Mouse (Mus musculus): Measurements from ENCODE around the gene Matk. TPM values are rescaled to one million over a fixed set of nuclear protein-coding genes. Genes with fewer than 3 reads are reported as not detected.
A peak's percentile ranks its signal among the peaks of the same experiment; 100 is the strongest.

Gene Matk
- polyA plus RNA-seq, 2 experiments = 1.1 to 1.6 TPM

DNA sequence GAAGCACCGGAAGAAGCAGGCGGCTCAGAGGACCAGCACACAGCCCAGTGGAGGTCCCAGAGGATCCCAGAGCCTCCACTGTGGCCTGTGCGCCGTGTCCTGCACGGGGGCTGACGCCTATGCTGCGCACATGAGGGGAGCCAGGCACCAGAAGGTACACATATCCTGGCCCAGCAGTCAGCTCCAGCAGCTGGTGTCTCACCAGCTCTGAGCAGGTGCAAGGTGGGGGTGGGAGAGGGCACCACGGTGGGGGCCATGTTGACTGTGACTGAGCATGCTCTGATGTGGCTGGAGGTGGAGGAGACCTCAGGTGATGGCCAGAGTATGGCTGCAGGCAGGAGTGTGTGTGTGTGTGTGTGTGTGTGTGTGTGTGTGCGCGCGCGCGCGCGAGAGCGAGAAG lies 10.7 kb upstream of the Matk start:
- no peaks in the 10 kb centered on the region for H3K9me3 ChIP-seq (ENCODE audit: control insufficient read depth, low read length)
- 83% methylated on average over 16 of the region's 16 CpGs for WGBS (ENCODE audit: insufficient replicate concordance)
- H3K27ac ChIP-seq = no peak overlapping the region
- TF ChIP-seq EP300 (IDR thresholded peaks at IDR 0.05; ENCODE audit: low read depth) (no peak), CTCF (IDR thresholded peaks at IDR 0.05; ENCODE audit: low read depth) (no peak)
- ATAC-seq (ENCODE audit: insufficient read depth) (no peak), DNase-seq (ENCODE audit: low read depth in 3 of 3, low spot score in 3 of 3) (no peak)
- H3K36me3 ChIP-seq (replicated peaks; ENCODE audit: control insufficient read depth, insufficient read depth, low read depth) = no peaks in the 10 kb centered on the region
- peaks cover 28% of the 10 kb centered on the region for H3K27me3 ChIP-seq (ENCODE audit: control insufficient read depth, insufficient read depth, low read length)
- H3K4me2 ChIP-seq (ENCODE audit: low read depth) = no peak overlapping the region
- no peak overlapping the region for H3K4me3 ChIP-seq (ENCODE audit: insufficient read depth in 1 of 2, low read depth in 2 of 2, low read length in 2 of 2)
- no peak overlapping the region for H3K9ac ChIP-seq (replicated peaks)
- no peaks in the 10 kb centered on the region for H3K4me1 ChIP-seq (replicated peaks; ENCODE audit: control insufficient read depth in 2 of 2, insufficient read depth in 2 of 2, low read length in 1 of 2)

DNA sequence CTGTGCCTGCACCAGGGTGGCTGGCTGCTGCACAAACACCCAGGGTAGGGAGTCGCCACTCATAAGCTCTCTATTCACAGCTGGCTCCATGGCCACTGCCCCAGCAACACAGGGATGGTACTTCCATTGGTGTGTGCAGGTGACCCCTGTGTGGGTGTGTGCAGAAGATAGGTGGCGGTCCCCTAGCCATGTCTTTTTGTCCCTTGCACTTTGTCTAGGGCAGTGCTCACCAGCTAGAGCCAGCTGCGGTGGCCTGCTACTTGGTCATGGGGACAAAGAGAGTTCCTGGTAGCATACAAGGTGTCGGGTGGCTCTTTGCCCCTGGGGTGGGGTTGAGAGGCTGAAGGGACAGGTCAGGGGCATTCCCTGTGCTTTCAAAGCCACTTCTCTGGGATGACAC lies 8.6 kb upstream of the Matk start:
- H3K9me3 ChIP-seq (ENCODE audit: control insufficient read depth, low read length) = no peaks in the 10 kb centered on the region
- 57% methylated on average over 4 of the region's 4 CpGs for WGBS (ENCODE audit: insufficient replicate concordance)
- no peak overlapping the region for H3K9ac ChIP-seq (replicated peaks)
- peaks cover 24% of the 10 kb centered on the region for H3K27me3 ChIP-seq (ENCODE audit: control insufficient read depth, insufficient read depth, low read length)
- DNase-seq (ENCODE audit: low read depth in 3 of 3, low spot score in 3 of 3) = no peak
- H3K4me3 ChIP-seq (ENCODE audit: insufficient read depth in 1 of 2, low read depth in 2 of 2, low read length in 2 of 2) = no peak overlapping the region
- H3K27ac ChIP-seq = no peak overlapping the region
- TF ChIP-seq EP300 (IDR thresholded peaks at IDR 0.05; ENCODE audit: low read depth) (no peak), CTCF (IDR thresholded peaks at IDR 0.05; ENCODE audit: low read depth) (no peak)
- ATAC-seq (ENCODE audit: insufficient read depth) = no peak
- no peaks in the 10 kb centered on the region for H3K36me3 ChIP-seq (replicated peaks; ENCODE audit: control insufficient read depth, insufficient read depth, low read depth)
- H3K4me2 ChIP-seq (ENCODE audit: low read depth) = no peak overlapping the region
- no peaks in the 10 kb centered on the region for H3K4me1 ChIP-seq (replicated peaks; ENCODE audit: control insufficient read depth in 2 of 2, insufficient read depth in 2 of 2, low read length in 1 of 2)

DNA sequence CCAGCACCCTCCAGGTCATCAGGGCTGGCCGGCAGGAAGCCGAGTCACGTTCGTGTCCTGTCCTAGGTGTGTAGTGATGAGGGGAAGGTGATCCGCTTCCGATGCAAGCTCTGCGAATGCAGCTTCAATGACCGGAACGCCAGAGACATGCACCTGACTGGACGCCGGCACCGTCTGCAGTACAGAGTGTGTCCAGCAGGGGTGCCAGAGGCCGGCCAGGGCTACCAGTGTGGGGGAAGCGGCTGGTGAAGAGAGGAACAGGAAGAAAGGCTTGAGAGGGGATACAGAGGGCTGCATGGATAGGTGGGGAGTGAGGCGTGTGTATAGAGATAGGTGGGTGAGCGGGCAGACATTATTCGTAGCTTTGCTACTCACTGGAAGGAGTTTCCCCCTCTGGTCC lies 8.1 kb upstream of the Matk start:
- H3K4me2 ChIP-seq (ENCODE audit: low read depth) = no peak overlapping the region
- H3K36me3 ChIP-seq (replicated peaks; ENCODE audit: control insufficient read depth, insufficient read depth, low read depth) = no peaks in the 10 kb centered on the region
- no peak for ATAC-seq (ENCODE audit: insufficient read depth)
- no peak for DNase-seq (ENCODE audit: low read depth in 3 of 3, low spot score in 3 of 3)
- no peak overlapping the region for H3K4me3 ChIP-seq (ENCODE audit: insufficient read depth in 1 of 2, low read depth in 2 of 2, low read length in 2 of 2)
- TF ChIP-seq CTCF (IDR thresholded peaks at IDR 0.05; ENCODE audit: low read depth) (peak; percentile 98), EP300 (IDR thresholded peaks at IDR 0.05; ENCODE audit: low read depth) (no peak)
- no peak overlapping the region for H3K27ac ChIP-seq
- H3K27me3 ChIP-seq (ENCODE audit: control insufficient read depth, insufficient read depth, low read length) = peaks cover 20% of the 10 kb centered on the region
- H3K9me3 ChIP-seq (ENCODE audit: control insufficient read depth, low read length) = no peaks in the 10 kb centered on the region
- WGBS (ENCODE audit: insufficient replicate concordance) = 7% methylated on average over 17 of the region's 17 CpGs
- no peak overlapping the region for H3K9ac ChIP-seq (replicated peaks)
- H3K4me1 ChIP-seq (replicated peaks; ENCODE audit: control insufficient read depth in 2 of 2, insufficient read depth in 2 of 2, low read length in 1 of 2) = no peaks in the 10 kb centered on the region

DNA sequence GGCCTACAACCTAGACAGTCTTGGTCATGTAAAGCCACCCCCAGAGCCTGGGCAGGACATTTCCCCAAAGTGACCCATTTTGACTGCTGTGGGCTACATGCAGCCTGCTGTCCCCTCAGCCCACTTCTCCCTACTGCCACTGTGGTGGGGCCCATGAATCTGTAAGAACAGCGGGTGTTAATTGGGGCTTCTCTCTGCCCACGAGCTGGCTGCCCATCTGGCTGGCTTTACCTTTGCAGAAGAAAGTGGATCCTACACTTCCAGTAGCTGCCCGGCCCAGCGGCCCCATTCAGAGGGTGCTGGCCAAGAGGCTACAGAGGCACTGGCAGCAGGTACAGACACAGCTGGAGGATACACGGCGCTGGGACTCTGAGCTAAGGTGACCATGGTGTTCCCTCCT lies 7.6 kb upstream of the Matk start:
- no peaks in the 10 kb centered on the region for H3K4me1 ChIP-seq (replicated peaks; ENCODE audit: control insufficient read depth in 2 of 2, insufficient read depth in 2 of 2, low read length in 1 of 2)
- no peaks in the 10 kb centered on the region for H3K9me3 ChIP-seq (ENCODE audit: control insufficient read depth, low read length)
- H3K4me2 ChIP-seq (ENCODE audit: low read depth) = no peak overlapping the region
- no peak for ATAC-seq (ENCODE audit: insufficient read depth)
- TF ChIP-seq CTCF (IDR thresholded peaks at IDR 0.05; ENCODE audit: low read depth) = no peak
- TF ChIP-seq EP300 (IDR thresholded peaks at IDR 0.05; ENCODE audit: low read depth) = no peak
- no peak overlapping the region for H3K9ac ChIP-seq (replicated peaks)
- H3K27me3 ChIP-seq (ENCODE audit: control insufficient read depth, insufficient read depth, low read length) = peaks cover 14% of the 10 kb centered on the region
- no peak for DNase-seq (ENCODE audit: low read depth in 3 of 3, low spot score in 3 of 3)
- H3K36me3 ChIP-seq (replicated peaks; ENCODE audit: control insufficient read depth, insufficient read depth, low read depth) = no peaks in the 10 kb centered on the region
- 72% methylated on average over 6 of the region's 6 CpGs for WGBS (ENCODE audit: insufficient replicate concordance)
- H3K27ac ChIP-seq = no peak overlapping the region
- H3K4me3 ChIP-seq (ENCODE audit: insufficient read depth in 1 of 2, low read depth in 2 of 2, low read length in 2 of 2) = no peak overlapping the region

DNA sequence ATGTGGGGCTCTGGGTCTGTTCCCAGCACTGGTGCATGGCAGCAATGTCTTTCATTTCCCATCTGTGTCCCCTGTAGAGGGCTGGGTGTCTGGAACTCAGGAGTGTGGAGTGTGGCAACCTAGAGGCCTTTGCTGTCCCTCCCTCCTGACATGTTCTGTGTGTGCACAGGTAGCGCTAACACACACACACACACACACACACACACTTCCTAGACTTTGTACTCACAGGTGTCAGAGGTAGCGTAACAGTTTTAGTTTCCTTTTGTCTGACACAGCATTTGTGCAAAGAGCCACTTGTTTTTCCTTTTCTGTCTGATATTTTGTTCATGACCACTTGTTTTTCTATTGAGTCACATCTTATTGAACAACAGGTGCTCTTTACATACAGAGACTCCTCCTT lies 4.9 kb upstream of the Matk start:
- H3K9me3 ChIP-seq (ENCODE audit: control insufficient read depth, low read length) = no peaks in the 10 kb centered on the region
- DNase-seq (ENCODE audit: low read depth in 3 of 3, low spot score in 3 of 3) (no peak), ATAC-seq (ENCODE audit: insufficient read depth) (no peak)
- H3K4me1 ChIP-seq (replicated peaks; ENCODE audit: control insufficient read depth in 2 of 2, insufficient read depth in 2 of 2, low read length in 1 of 2) = no peaks in the 10 kb centered on the region
- TF ChIP-seq CTCF (IDR thresholded peaks at IDR 0.05; ENCODE audit: low read depth) = no peak
- no peak overlapping the region for H3K9ac ChIP-seq (replicated peaks)
- no peaks in the 10 kb centered on the region for H3K36me3 ChIP-seq (replicated peaks; ENCODE audit: control insufficient read depth, insufficient read depth, low read depth)
- no peak overlapping the region for H3K27ac ChIP-seq
- H3K27me3 ChIP-seq (ENCODE audit: control insufficient read depth, insufficient read depth, low read length) = peaks cover 11% of the 10 kb centered on the region
- H3K4me2 ChIP-seq (ENCODE audit: low read depth) = no peak overlapping the region
- 64% methylated on average over 2 of the region's 2 CpGs for WGBS (ENCODE audit: insufficient replicate concordance)
- H3K4me3 ChIP-seq (ENCODE audit: insufficient read depth in 1 of 2, low read depth in 2 of 2, low read length in 2 of 2) = no peak overlapping the region
